Mouse (Mus musculus) cerebellum, postnatal 25 days (tissue): Measurements from ENCODE around the gene Trmu.
"Not testable (repeated sequence)": the region's sequence is repeated elsewhere in the genome, so short reads cannot be mapped to it uniquely, and the experiment has no call there.

Experiments
- DNase-seq, 2 experiments: peaks; one replicate each; pipeline ENCODE4 v3.0.0; 2021; ENCODE audit warnings: mixed read lengths in 2 of 2

The Trmu gene

DNA sequence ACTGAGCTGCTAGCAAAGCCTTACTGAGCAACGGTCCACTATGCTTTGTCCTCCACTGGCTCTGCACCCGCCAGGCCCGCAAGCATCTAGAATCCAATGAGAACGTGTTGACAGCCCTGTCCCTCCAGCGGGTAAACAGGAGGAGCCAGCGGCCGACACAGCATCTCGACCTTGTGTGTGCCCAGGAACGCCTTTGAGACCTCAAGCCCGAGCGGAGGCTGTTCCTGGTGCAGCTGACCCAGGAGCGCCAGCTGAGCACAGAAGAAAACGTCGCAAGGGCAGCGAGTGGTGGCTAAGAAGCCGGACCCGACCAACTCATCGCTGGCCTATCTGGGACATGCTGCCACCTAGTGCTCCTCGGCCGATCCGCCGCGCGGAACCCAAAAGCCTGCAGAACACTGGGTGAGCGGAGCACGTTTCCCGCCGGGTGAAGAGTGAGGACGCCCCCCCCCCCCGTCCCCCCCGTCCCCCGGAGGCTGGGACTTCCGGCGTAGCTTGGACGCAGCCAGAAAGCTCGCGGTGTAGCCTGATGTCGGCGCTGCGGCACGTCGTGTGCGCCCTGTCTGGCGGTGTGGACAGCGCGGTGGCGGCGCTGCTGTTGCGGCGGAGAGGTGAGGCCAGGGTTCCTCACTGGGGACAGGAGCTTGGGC lies at the start of gene Trmu:
Gene Trmu (plus strand): TSS at position 465 of the 650 bp plus-strand sequence.
- peak; percentile 93 to 94 for DNase-seq

DNA sequence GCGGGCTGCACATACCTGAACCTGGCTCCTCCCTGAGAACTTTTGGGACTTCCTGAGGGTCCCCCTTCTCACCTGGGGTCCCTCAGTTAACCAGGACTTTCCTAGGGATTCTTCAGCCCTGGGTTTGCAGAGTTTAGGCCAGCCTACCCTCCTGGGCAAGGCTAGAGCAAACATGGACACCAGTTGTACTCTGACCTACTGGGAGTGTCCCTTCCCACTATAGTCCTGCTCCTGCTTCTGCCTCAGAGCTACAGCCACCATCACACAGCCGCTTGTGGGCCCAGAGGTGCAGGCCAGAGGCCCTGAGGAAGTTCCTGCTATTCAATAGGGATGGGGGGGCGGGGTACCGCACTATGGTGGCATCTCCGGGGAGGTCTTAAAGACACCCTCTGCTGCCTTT lies 49.6 kb upstream of the Trmu start:
- no peak for DNase-seq

DNA sequence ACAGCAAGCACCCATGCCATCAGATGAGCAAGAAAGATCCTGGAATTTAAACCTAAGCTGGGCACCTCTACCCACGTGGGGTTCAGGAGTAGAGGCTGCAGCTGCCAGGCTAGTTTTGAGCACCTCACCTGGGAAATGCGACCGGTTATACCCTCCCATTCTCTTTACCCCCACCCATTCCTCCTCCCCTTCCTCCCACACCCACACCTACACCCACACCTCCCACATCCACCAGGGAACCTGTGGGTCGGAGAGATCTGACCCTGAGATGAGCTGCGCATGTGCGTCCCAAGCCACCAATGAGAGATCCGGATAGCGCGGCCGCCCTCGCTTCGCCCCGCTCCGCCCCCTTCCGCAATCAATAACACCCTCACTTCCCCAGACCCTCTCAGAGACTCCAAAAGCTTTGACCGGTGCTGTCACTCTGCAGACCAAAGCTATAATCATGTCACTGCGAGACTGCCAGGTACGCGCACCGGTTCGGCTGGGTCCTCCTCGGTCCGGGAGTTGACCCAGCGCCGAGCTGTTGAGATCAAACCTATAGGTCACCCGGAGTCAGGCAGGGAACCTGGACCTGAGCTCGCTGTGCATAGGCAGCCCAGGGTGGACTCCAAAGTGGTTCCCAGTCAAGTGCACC lies 47.0 kb upstream of the Trmu start, which contains the start of gene Ttc38:
Gene Ttc38 (plus strand): TSS at position 353 of the 637 bp plus-strand sequence.
- peak; percentile 89 to 91 for DNase-seq

DNA sequence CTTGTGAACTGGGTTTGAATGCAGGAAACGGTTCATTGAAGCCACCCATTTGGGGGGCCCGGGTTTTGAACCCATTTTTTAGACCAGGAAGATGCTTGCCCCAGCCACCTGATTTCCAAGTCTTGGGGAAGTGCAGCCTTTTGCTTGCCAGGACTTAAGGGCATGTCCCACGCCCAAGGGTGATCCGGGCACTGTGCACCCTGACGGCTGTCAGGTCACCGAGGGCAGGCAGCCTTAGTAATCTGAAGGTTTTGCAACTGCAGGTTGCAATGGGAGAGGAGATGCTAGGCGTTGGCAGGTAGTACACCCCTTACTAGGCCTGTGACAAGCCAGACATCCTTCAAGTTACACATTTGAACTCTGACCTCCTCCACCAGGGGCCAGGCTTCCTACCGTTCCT lies 46.5 kb upstream of the Trmu start:
- no peak for DNase-seq

DNA sequence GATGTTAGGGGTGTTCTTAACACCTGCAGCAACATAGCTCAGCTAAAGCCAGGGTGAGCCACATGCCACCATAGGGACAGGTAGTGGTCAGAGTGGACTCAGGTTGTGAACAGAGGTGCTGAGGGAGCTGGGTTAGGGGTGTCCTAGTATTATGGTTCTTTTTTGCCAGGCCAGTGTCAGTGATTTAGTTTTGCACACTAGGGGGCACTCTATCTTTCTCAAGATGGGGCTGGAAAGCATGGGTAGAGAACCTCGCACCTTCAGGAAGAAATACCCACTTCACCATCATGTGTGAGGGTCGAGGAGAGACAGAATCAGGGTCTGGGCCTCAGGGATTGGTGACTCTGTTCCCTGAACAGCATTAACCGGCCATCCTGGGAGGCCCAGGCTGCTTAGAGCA lies 43.8 kb upstream of the Trmu start:
- DNase-seq: no peak

DNA sequence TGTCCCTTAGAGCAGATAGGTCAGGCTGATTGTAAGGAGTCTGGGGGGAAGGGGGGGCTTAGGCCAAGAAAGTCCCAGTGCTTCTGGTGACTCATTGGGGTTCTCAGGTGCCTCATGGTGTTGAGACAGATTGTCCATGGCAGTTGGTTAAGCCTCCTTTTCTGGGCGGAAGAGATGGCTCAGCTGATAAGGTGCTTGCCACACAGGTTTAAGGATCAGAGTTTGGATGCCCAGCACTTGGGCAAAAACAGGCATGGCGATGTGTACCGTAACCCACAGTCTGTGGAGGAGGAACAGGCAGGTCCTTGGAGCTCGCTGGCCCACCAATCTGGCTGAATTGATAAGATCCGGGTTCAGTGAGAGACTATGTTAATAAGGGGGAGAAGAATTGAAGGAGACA lies 42.2 kb upstream of the Trmu start:
- DNase-seq: no peak

DNA sequence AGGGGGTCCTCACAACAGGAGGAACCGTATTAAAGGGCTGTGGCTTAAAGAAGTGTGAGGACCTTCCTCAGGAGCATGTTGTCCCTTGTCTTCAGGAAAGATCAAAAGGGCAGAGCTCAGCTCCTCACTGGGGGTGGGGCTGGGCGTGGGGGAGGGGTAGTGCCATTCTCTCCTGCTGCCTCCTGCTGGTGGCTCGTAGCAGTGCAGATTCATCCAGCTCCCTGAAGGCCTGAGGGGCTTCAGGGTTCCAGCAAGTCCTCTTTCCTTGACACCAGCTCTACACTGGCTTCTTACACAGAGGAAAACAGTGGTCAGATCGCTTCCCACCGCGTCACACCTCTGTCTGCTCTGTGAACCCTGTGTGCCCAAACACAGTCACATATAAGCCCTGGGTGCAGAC lies 38.1 kb upstream of the Trmu start:
- peak in 1 of 2 experiments; percentile 37 for DNase-seq

DNA sequence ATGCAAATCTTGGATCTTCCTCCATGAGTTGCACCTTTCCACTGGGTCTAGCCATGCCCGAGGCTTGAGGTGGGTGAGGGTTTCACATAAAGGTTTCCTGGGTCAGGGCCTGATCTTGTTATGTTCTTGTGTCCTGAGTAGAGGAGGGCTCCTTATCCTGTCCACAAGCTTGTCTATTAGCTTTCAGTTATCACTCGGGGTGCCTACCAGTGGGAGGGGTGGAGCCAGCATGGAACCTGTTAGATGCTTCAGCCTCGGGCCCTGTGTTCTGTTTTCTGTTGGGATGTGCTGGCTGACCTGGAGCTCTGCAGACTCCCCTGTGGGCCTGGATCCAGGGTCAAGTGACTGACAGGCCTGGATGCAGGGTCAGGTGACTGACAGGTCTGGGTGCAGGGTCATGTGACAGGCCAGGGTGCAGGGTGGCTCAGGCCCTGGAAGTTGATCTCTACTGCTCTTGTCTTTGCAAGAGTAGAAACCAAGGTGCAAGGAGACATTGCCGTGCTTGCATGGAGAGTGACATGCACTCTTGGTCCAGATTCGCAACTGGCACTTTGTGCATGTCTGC lies 37.2 kb upstream of the Trmu start:
- no peak for DNase-seq

DNA sequence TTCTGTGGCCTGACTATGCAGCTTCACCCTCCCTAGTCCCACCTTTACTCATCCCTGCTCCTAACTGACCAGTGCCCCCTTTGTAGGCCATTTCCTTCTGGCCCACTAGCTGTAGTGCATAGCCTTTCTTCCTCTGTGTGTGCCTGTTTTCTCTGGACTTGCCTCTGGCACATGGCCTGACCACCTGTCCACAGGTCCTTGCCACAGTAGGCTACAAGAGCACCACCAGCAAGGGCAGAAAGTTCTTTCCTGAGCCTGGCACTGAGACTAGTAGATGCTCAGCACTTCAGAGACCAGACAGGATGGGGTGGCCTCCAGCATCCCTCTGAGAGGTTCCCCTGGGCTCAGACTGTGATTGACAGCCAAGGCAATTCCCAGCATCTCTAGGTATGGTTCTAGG lies 34.0 kb upstream of the Trmu start:
- peak; percentile 74 to 81 for DNase-seq

DNA sequence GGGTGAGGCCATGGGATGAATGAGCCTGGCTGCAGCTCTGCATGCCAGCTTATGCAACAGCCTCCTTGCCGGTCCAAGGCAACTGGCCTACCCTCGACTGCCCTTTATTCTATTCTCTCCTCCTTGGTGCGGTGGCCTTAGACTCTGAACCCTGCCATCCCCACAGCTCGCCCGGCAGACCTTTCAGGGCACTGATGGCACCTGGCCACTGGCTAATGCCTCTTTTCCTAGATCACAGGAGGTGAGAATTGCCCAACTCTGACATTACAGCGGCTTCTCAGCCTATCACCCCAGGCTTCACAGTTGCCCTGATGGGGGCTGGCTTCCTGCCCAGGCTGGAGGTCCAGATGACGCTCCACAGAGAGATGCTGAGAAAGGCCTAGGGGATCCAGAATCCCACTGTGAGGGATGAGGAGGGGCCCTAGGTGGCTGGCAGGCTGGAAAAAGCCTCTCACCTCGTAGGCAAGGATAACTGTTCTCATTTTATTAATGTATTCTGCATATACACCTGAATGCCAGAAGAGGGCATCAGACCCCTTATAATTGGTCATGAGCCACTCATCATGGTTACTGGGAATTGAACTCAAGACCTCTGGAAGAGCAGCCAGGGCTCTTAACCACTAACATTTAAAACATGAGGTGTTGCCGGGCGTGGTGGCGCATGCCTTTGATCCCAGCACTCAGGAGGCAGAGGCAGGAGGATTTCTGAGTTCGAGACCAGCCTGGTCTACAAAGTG lies 27.3 kb upstream of the Trmu start:
- peak; percentile 53 to 58 for DNase-seq

DNA sequence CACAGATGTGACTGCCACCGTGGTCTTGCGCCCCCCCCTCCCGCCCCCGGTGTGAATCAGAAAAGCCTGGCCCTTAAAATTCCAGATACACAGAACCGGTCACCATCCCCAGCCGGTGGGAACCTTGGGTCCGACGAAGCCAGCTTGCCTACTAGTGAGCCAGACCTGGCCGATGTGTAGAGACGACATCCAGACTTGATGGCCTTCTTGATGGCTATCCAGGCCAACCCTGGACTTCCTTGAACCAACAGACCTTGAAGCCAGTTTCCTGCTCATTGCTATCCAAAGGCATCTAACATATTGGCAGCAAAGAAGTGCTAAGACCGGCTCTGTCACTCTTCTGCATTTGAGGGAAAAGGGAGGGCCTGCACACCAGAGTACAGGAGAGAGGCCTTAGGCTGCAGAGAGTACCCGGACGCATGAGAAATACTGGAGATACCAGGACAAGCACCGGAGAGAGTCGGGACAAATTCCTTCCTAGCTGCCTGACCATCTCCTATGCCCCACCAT lies 20.1 kb upstream of the Trmu start:
- peak in 1 of 2 experiments; percentile 52 for DNase-seq

DNA sequence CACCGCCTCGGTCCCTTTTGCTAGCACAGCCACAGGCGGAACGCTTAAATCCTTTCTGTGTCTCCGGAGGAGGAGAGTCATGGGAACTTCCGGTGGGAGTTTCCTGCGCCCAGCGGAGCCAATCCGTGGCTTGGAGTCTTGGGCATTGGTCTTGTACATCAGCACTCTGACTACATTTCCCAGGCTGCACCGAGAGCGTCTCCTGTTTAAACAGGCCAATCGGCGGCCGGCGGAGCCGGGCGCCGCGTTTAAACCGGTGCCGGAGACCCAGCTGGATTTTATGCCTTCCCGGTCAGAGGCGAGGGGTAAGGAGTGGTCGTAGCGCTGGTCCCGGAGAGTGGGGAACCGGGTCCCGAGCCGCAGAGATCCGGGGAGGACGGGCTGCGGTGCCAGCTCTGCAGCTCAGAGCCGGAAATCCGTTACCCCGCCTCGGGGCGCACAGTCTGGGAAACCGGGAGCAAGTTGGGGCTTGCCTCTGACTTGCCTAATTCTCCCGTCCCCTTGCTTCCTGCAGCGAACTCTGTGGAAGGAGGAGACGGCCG lies 19.6 kb upstream of the Trmu start, which contains the start of gene Gtse1:
Gene Gtse1 (plus strand): TSS at position 256 of the 542 bp plus-strand sequence.
- peak; percentile 92 to 94 for DNase-seq

DNA sequence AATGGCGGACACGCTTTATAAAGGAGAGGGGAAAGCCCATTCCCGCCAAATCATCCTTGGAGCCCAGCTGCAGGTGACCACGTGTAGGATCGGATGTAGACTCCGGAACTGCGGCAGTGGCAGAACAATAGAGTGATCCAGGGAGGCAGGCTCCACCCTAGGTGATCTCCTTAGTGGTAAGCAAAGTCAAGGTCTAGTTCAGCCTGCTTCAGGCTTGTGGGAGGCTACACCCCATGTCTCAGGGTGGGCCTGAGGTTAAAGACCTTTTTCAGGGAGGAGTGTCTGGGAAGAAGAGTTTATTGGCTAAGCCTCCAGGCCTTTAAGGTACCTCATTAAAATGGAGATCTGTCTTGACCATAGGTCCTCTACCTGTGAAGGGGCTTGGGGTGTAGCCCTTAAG lies 13.2 kb upstream of the Trmu start:
- DNase-seq: not testable (repeated sequence)

DNA sequence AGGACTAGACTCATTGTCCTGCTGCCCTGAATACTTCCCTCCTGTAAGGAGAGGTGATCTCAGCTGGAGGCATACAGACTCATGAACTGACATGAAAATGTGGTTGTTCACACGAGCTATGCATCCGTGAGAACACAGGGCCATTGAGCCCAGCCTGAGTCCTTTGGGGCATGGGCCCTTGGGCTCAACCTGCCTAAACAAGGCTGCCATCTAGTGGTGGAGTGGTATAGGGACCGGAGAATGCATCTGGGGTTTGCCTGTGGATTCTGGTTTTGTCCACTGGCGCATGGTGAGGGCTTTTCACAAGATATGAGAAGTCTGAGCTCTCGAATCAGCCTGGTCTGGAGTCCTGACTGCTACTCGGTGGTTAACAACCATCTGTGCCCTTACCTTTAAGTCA lies 11.4 kb upstream of the Trmu start:
- DNase-seq: peak; percentile 78 to 86

DNA sequence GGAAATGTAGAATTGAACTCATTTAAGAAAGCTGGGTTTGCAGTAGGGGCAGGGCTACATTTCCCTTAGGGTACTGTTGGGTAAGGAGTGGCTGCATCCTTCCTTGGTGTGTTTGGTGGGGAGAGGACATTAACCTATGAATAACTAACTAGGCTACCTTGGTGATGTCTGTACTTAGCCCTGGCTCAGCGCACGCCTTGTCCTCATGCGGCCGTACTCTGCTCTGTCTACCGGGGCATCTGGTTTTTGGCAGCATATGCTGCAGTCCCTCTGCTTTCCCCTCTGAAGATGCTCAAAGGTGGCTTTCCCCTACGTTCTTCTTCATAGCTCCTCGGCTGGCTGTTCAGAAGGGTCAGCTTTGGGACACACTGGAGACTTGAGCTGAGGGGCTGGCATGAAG lies 1.8 kb upstream of the Trmu start:
- DNase-seq: no peak

DNA sequence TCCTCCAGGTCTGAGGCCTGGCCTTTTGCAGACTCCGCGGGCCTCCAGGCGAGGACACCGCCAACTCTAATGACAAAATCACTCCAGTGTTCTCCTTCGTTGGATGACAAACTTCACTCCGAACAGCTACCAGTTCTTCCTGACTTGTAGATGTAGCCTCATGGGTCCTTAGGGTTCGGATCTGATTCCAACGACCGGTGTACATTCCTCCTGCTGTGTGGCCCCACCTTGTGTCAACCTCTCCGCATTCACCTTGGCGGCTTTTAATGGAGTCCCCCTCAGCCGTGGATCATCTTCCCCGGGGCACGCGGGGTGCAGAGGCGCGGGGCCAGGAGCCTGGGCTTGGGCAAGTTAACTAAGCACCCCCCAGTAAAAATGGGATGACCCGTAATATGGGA lies 385 bp downstream of the Trmu start:
- peak in 1 of 2 experiments; percentile 55 for DNase-seq

DNA sequence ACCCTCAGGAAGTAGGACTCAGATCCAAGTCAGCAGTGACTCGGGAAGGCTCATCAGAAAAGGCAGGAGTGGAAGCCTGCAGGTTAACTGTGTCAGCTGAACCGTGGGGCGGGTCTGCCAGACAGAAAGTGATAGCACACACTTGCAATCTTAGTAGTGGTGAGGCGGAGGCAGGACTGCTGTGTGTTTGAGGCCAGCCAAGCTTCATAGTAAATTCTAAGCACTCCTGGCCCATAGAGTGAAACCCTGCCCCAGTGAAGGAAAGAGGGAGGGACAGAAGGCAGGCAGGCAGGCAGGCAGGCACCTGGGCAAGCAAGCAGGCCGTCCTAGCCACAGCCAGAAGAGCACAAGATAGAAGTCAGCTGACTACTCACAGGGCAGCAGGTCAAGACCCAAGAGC lies 6.5 kb downstream of the Trmu start:
- no peak for DNase-seq

DNA sequence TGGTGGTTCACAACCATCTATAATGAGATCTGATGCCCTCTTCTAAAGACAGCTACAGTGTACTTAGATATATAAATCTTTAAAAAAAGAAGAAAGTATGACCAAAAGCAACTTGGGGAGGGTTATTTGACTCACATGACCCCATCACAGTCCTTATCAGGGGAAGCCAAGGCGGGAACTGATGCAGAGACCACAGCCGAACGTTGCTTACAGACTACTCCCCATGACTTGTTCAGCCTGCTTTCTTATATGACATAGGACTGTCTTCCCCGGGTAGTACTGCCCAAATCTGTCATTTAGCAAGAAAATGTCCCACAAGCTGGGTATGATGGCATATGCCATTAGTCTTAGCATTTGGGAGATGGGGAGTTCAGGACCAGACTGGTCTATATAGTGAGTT lies 10.1 kb downstream of the Trmu start:
- DNase-seq: no peak

DNA sequence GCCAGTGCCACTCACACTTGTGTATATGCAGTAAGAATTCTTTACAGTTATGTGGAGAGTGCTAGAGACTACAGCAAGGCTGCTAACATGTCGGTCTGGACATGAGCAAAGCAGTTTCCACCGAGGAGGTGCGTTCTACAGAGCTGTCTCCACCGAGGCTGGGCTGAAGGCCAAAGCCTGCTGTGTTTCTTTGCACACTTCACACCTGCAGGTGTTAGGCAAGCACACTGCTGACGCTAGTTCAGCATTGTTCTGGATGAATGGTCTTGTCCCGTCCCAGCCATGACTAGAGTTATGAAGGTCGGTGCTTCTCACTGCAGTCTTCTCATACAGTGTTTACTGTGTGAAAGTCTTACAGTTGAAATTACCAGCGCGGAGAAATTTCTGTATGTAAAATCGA lies 12.9 kb downstream of the Trmu start:
- peak; percentile 60 to 77 for DNase-seq

DNA sequence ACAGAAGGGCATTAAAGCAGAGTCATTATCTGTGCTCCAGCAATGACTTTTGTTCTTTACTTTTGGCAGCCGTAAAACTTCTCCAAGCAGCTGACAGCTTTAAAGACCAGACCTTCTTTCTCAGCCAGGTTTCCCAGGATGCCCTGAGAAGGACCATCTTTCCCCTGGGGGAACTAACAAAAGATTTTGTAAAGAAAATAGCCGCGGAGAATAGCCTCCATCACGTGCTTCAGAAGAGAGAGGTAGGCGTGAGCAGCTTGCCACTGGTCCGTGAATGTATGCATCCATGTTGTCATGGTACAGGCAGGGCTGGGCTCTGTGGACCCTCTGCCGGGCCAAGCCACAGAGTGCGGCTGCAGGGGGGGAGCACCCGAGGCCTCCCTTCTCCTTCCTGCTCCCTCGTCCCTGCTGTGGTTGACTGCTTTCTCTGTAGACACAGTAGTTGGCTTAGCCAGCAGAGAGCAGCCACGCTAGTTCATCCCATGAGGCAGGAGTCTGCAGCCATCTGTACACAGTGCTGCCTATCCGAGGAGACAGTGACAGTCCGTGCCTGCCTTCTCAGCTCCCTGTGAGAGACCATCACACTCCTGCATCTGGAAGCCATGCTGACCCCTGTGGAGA lies 13.5 kb downstream of the Trmu start:
- DNase-seq: no peak

DNA sequence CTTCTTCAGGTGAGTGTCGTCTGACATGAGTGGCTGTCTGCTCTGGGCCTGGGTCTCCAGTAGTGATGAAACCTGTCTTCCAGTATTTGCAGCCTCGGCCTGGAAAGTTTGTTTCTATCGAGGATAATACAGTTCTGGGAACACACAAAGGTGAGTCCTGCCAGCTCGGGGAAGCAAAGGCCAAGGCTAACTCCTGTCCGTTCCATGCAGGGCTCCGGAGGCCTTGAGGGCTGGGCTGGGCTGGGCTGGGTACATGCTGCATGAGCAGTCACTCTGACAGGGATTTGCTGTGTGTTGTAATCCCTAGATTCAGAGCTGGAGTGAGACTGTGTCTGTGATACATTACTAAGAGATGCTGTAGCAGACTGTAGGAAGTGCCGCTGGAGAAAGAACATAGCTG lies 14.8 kb downstream of the Trmu start:
- no peak for DNase-seq

DNA sequence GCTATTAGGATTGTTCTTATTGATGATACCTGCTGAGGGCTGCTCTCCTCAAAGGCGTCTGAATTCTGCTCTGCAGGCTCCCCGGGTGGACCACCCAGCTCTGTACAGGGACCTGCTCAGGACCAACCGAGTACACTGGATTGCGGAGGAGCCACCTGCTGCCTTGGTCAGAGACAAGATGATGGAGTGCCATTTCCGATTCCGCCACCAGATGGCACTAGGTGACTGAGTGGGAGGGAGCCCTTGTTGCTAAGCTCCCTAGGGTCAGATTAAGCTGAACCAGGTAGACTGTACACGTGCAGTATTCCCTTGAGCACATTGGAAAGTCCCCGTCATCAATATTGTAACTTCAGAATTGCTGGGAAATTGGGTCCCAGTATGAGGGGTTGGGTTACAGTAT lies 17.2 kb downstream of the Trmu start:
- peak; percentile 90 to 94 for DNase-seq

DNA sequence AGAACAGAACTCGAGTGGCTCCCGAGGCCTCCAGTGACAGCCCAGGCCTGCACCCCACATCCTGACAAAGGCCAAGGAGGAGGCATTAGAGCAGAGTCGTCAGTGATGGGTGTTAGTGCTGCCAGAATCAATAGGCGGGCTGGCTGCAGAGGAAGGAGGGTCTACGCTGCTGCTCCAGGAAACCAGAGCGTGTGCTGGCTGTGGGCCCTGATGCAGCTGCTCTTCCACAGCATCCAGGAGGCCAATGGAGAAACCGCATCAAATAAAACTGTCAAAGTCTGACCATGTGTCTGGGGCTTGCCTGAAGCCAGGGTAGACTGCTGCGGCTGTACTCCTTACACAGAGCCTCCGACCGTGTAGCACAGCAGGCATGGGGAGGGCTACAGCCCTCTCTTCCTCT lies 18.0 kb downstream of the Trmu start:
- no peak for DNase-seq
